Mouse (Mus musculus) cerebellum, postnatal 10 days (tissue): ENCODE measurements around the gene Anp32e.
"Not testable (repeated sequence)": the region's sequence is repeated elsewhere in the genome, so short reads cannot be mapped to it uniquely, and the experiment has no call there.

Source experiments
- DNase-seq, 2 experiments: peaks; one replicate each; pipeline ENCODE4 v3.0.0; 2021; ENCODE audit warnings: mixed read lengths in 2 of 2

The Anp32e gene

GRCm38 (mm10) chr3:95904568-95904967 lies 24.5 kb upstream of the Anp32e start, which contains the start of gene Car14:
Gene Car14, minus strand, starts transcription at chr3:95904691.
- no peak for DNase-seq

- DNase-seq = peak; percentile 43 to 60
Measured at GRCm38 (mm10) chr3:95905146-95905939, 23.7 kb upstream of the Anp32e start.

GRCm38 (mm10) chr3:95905940-95906492 lies 23.0 kb upstream of the Anp32e start:
- peak; percentile 62 to 64 for DNase-seq

- peak; percentile 76 to 80 for DNase-seq
Measured at GRCm38 (mm10) chr3:95906860-95907259, 22.2 kb upstream of the Anp32e start.

GRCm38 (mm10) chr3:95907613-95908012 lies 21.4 kb upstream of the Anp32e start:
- no peak for DNase-seq

- no peak for DNase-seq
Measured at GRCm38 (mm10) chr3:95914706-95915105, 14.3 kb upstream of the Anp32e start.

- no peak for DNase-seq
Measured at GRCm38 (mm10) chr3:95916760-95917159, 12.3 kb upstream of the Anp32e start.

- not testable (repeated sequence) for DNase-seq
Measured at GRCm38 (mm10) chr3:95920532-95920931, 8.5 kb upstream of the Anp32e start.

GRCm38 (mm10) chr3:95923429-95923828 lies 5.6 kb upstream of the Anp32e start:
- not testable (repeated sequence) for DNase-seq

GRCm38 (mm10) chr3:95924185-95924584 lies 4.9 kb upstream of the Anp32e start:
- DNase-seq = no peak

GRCm38 (mm10) chr3:95925087-95925486 lies 4.0 kb upstream of the Anp32e start:
- DNase-seq = no peak

GRCm38 (mm10) chr3:95928261-95928657 lies 787 bp upstream of the Anp32e start:
- no peak for DNase-seq

- DNase-seq = peak; percentile 66 to 67
Measured at GRCm38 (mm10) chr3:95929581-95930470, 780 bp downstream of the Anp32e start.

- DNase-seq = no peak
Measured at GRCm38 (mm10) chr3:95930471-95930789, 1.4 kb downstream of the Anp32e start.

GRCm38 (mm10) chr3:95931471-95931870 lies 2.4 kb downstream of the Anp32e start:
- no peak for DNase-seq

- DNase-seq = no peak
Measured at GRCm38 (mm10) chr3:95932157-95932556, 3.1 kb downstream of the Anp32e start.

- DNase-seq = no peak
Measured at GRCm38 (mm10) chr3:95932566-95932965, 3.5 kb downstream of the Anp32e start.

- DNase-seq = no peak
Measured at GRCm38 (mm10) chr3:95933111-95933750, 4.2 kb downstream of the Anp32e start.

- DNase-seq = no peak
Measured at GRCm38 (mm10) chr3:95934448-95934847, 5.4 kb downstream of the Anp32e start.

GRCm38 (mm10) chr3:95938217-95938616 lies 9.2 kb downstream of the Anp32e start:
- DNase-seq = no peak

- DNase-seq = peak; percentile 28 to 29
Measured at GRCm38 (mm10) chr3:95938835-95939234, 9.8 kb downstream of the Anp32e start.

- no peak for DNase-seq
Measured at GRCm38 (mm10) chr3:95942749-95943148, 13.7 kb downstream of the Anp32e start.

GRCm38 (mm10) chr3:95943226-95943625 lies 14.2 kb downstream of the Anp32e start:
- no peak for DNase-seq
